Mouse (Mus musculus) hindbrain, postnatal 0 days (tissue): ENCODE results near the gene Gopc. TPM values are rescaled to one million over a fixed set of nuclear protein-coding genes. Genes with fewer than 3 reads are reported as not detected.
A peak's percentile ranks its signal among the peaks of the same experiment; 100 is the strongest.
"Not testable (repeated sequence)": the region's sequence is repeated elsewhere in the genome, so short reads cannot be mapped to it uniquely, and the experiment has no call there.

Experiments
- ATAC-seq: fragments of 200-750 bp; cut with Nextera tagmentation; 2 replicates; pipeline ENCODE4 v1.8.0; 2017; ENCODE audit warnings: mild to moderate bottlenecking, moderate TSS enrichment, moderate library complexity
- DNase-seq: peaks from one replicate; pipeline ENCODE4 v3.0.0-alpha.2; 2015; ENCODE audit warnings: low spot score
- H3K27ac ChIP-seq: fragments of 300-500 bp; sonication (generic); 2 replicates; pipeline ENCODE4 v1.5.1; 2014; ENCODE audit warnings: mild to moderate bottlenecking
- H3K27me3 ChIP-seq: fragments of 300-500 bp; sonication (generic); 2 replicates; pipeline ENCODE4 v1.6.1; 2014; ENCODE audit warnings: low read length, mixed read lengths; ENCODE audit not compliant: insufficient read depth
- H3K36me3 ChIP-seq: fragments of 300-500 bp; sonication (generic); 2 replicates; pipeline ENCODE4 v1.6.1; 2014; ENCODE audit warnings: low read length, mixed read lengths; ENCODE audit not compliant: insufficient read depth
- H3K4me1 ChIP-seq: fragments of 300-500 bp; sonication (generic); 2 replicates; pipeline ENCODE4 v1.6.1; 2014; ENCODE audit warnings: antibody characterized with exemption, low read length, mixed read lengths; ENCODE audit not compliant: insufficient read depth
- H3K4me2 ChIP-seq: fragments of 300-500 bp; sonication (generic); 2 replicates; pipeline ENCODE4 v1.6.1; 2014; ENCODE audit warnings: low read depth, mild to moderate bottlenecking, low read length, moderate library complexity, mixed read lengths
- H3K4me3 ChIP-seq: fragments of 300-500 bp; sonication (generic); 2 replicates; pipeline ENCODE4 v1.5.1; 2014; ENCODE audit warnings: low read length
- H3K9ac ChIP-seq: fragments of 300-500 bp; sonication (generic); replicated peaks from 2 replicates; pipeline ENCODE4 v1.6.1; 2014; ENCODE audit warnings: mild to moderate bottlenecking, low read length, moderate library complexity, mixed read lengths
- H3K9me3 ChIP-seq: fragments of 300-500 bp; sonication (generic); 2 replicates; pipeline ENCODE4 v1.6.1; 2016; ENCODE audit warnings: low read length, mixed read lengths
- CTCF ChIP-seq: IDR thresholded peaks from 2 replicates; pipeline ENCODE4 v1.5.1; 2016; ENCODE audit warnings: antibody characterized with exemption, control low read depth, low read depth
- WGBS: fragments of 180-500 bp; shearing (Covaris S2); extraction: QIAGEN DNeasy Blood & Tissue Kit; methylation state at CpG from one replicate; pipeline ENCODE4 v1.1.7; 2014; 5-methylcytosine and 5-hydroxymethylcytosine counted together
- polyA plus RNA-seq: library from polyadenylated mRNA; unstranded; fragments of >200 nt; fragmentation: Nextera tagmentation; extraction: Ambion mirVana; gene quantifications from 2 replicates; pipeline ENCODE4 v1.2.1, GENCODE M21; 2015
- total RNA-seq: library from RNA; depleted of rRNA; stranded (reverse); fragments of >200 nt; gene quantifications from 2 replicates; pipeline ENCODE4 v1.2.3, GENCODE M21; 2014

Gopc gene
- total and polyA plus RNA-seq, 2 experiments from 2014 or later: 16.4 to 24.9 TPM

- Histone ChIP-seq H3K27me3 (no peaks in the 10 kb centered on the region), H3K27ac (no peak overlapping the region), H3K4me1 (no peaks in the 10 kb centered on the region), H3K9ac (no peak overlapping the region), H3K4me3 (no peak overlapping the region), H3K36me3 (no peaks in the 10 kb centered on the region), H3K4me2 (no peak overlapping the region), H3K9me3 (no peaks in the 10 kb centered on the region)
- WGBS: 92% methylated on average over 4 of the region's 4 CpGs
- DNase-seq (no peak), ATAC-seq (no peak)
- no peak for TF ChIP-seq CTCF
Measured at GRCm38 (mm10) chr10:52360241-52360735, 21.6 kb downstream of the Gopc start.

DNA sequence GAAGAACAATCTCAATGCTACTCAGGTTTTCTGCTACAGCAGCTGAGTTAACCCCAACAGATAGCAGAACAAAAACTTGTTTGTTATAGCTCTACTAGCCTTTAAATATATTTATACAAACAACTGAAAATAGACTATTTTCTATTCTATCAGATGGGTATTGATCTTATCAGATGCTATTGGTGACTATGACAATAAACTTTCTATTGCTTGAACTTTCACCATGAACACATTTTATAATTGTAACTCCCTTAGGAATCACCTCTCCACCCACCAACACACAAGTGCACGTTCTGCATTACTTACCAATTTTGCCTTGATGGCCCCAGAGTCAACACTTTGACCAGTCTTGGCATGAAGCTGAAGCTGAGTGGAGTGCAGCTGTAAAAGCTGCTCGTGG is 23.5 kb downstream of the Gopc start, which contains the start of gene Gm26741:
Gm26741 (plus strand) TSS at position 301 of the 400 bp plus-strand sequence.
- H3K9me3 ChIP-seq: no peaks in the 10 kb centered on the region
- no peaks in the 10 kb centered on the region for H3K36me3 ChIP-seq
- WGBS: 88% methylated on average over 2 of the region's 2 CpGs
- H3K4me1 ChIP-seq: no peaks in the 10 kb centered on the region
- TF ChIP-seq CTCF: no peak
- no peak within 1 kb of the TSS for H3K4me2 ChIP-seq
- ATAC-seq (no peak), DNase-seq (no peak)
- H3K27me3 ChIP-seq: no peaks in the 10 kb centered on the region
- no peak within 1 kb of the TSS for H3K9ac ChIP-seq
- H3K4me3 ChIP-seq: no peak within 1 kb of the TSS
- no peak within 1 kb of the TSS for H3K27ac ChIP-seq

DNA sequence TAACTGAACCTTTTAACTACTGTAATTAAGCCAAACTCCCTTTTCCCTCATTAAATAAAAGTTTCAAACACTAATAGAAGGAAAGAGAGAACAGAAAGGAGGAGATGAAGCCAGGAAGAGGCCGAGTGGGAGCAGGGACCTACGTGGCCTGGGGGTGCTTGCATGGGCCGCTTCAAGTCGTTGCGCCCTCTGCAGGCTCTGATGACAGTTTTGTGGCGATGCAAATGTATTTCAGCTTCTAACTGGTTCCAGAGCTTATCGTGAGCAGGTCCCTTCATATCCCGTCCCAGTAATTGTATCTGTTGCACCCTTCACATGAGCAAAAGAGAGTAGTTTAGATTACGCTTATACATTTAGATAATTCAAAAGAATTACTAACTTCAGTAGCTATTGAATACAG is 28.7 kb downstream of the Gopc start:
- TF ChIP-seq CTCF: peak; percentile 25; the same call in 1 of the 2 replicates
- H3K36me3 ChIP-seq: peaks cover 15% of the 10 kb centered on the region
- H3K9me3 ChIP-seq: no peaks in the 10 kb centered on the region
- no peak overlapping the region for H3K27ac ChIP-seq
- H3K4me2 ChIP-seq: no peak overlapping the region
- no peak overlapping the region for H3K4me3 ChIP-seq
- DNase-seq: peak; percentile 19
- WGBS: 80% methylated on average over 9 of the region's 9 CpGs
- ATAC-seq: no peak
- no peaks in the 10 kb centered on the region for H3K27me3 ChIP-seq
- H3K4me1 ChIP-seq: no peaks in the 10 kb centered on the region
- H3K9ac ChIP-seq: no peak overlapping the region

GRCm38 (mm10) chr10:52343324-52343723 is 38.6 kb downstream of the Gopc start:
- not testable (repeated sequence) for H3K27ac ChIP-seq, H3K9ac ChIP-seq, DNase-seq, H3K27me3 ChIP-seq, H3K9me3 ChIP-seq, H3K4me1 ChIP-seq, H3K4me3 ChIP-seq, ATAC-seq, H3K4me2 ChIP-seq
- peaks cover 30% of the 10 kb centered on the region; the same call in 1 of the 2 replicates for H3K36me3 ChIP-seq
- WGBS: 93% methylated on average over 4 of the region's 4 CpGs

DNA sequence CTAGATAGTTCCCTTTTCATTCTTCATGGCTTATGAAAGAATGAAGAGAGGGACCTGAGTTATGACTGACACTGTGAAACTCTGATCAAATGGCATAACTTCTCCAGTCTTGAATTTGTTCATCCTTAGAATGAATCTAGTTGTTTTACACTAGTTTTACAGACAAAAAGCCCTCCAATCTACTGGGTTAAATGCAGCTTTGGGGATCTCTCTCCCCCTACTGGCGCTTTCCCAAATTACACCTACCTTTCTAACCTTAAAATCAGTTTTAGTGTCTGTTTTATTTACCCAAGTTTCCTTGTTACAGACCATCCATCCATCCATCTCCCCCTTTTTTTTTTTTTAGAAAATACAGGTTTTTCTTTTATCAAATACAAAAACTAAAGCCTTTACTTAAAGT is 50.9 kb downstream of the Gopc start:
- 0 out of 2 replicates have a peak, but pooled peaks have one; percentile 15 for ATAC-seq
- no peak overlapping the region for H3K4me3 ChIP-seq
- H3K27me3 ChIP-seq: no peaks in the 10 kb centered on the region
- no peak overlapping the region for H3K9ac ChIP-seq
- peak; percentile 77 for DNase-seq
- no peak overlapping the region for H3K27ac ChIP-seq
- H3K36me3 ChIP-seq: no peaks in the 10 kb centered on the region
- H3K9me3 ChIP-seq: no peaks in the 10 kb centered on the region
- 0% methylated on average over 1 of the region's 1 CpGs for WGBS
- no peaks in the 10 kb centered on the region for H3K4me1 ChIP-seq
- no peak overlapping the region for H3K4me2 ChIP-seq
- peak; percentile 78 for TF ChIP-seq CTCF

GRCm38 (mm10) chr10:52321918-52322317 is 60.0 kb downstream of the Gopc start:
- H3K9ac ChIP-seq: no peak overlapping the region

DNA sequence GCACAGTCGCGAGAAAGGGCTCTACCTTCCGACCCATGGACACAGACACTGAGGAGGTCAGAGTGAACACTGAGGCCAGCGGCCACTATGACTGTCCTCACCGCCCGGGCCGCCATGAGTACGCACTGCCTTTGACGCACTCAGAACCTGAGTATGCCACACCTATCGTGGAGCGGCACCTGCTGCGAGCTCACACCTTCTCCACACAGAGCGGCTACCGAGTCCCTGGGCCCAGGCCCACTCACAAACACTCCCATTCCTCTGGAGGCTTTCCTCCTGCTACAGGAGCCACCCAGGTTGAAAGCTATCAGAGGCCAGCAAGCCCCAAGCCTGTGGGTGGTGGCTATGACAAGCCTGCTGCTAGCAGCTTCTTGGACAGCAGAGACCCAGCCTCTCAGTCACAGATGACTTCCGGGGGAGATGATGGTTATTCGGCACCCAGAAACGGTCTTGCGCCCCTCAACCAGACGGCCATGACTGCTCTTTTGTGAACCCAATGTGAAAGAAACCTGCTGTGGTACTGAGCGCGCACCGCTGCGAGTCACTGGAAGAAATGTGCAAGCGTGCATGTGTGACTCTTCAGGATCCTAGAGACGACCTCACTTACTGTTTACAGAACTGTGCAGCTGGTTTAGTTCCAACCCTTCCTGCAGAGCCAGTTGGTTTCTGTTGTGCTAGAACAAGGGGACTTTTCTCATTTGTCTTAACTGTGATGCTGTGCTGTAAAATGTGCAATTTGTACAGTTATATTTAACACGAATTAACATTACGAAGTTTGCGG is 62.2 kb downstream of the Gopc start:
- TF ChIP-seq CTCF: no peak
- Histone ChIP-seq H3K36me3 (no peaks in the 10 kb centered on the region; the same call in 1 of the 2 replicates), H3K4me1 (no peaks in the 10 kb centered on the region), H3K27me3 (no peaks in the 10 kb centered on the region), H3K9me3 (no peaks in the 10 kb centered on the region), H3K4me2 (no peak overlapping the region), H3K4me3 (no peak overlapping the region), H3K27ac (no peak overlapping the region), H3K9ac (no peak overlapping the region)
- ATAC-seq: no peak
- 92% methylated on average over 28 of the region's 28 CpGs for WGBS
- no peak for DNase-seq

More at GRCm38 (mm10) chr10:52321918-52322317, 60.0 kb downstream of the Gopc start:
- Histone ChIP-seq H3K27ac (no peak overlapping the region), H3K4me3 (no peak overlapping the region), H3K27me3 (no peaks in the 10 kb centered on the region), H3K4me2 (no peak overlapping the region), H3K9me3 (no peaks in the 10 kb centered on the region), H3K36me3 (no peaks in the 10 kb centered on the region; the same call in 1 of the 2 replicates), H3K4me1 (no peaks in the 10 kb centered on the region)
- WGBS: 96% methylated on average over 3 of the region's 3 CpGs
- no peak for DNase-seq
- no peak for ATAC-seq
- no peak for TF ChIP-seq CTCF
